Mouse (Mus musculus) urinary bladder, adult 18-20 months (tissue): ENCODE data around the gene Clca3a1.

Source experiments
- DNase-seq, 2 experiments: peaks; one replicate each; pipeline ENCODE4 v3.0.0; 2022; ENCODE audit warnings: low spot score in 2 of 2, mixed read lengths in 2 of 2

Gene Clca3a1

GRCm38 (mm10) chr3:144681542-144681941 is 79.2 kb downstream of the Clca3a1 start:
- DNase-seq, result no peak

- no peak for DNase-seq
These were observed 81.0 kb downstream of the Clca3a1 start for GRCm38 (mm10) chr3:144679701-144680159.
